Mouse (Mus musculus): Measurements from ENCODE around the gene Plekha7. TPM values are rescaled to one million over a fixed set of nuclear protein-coding genes. Genes with fewer than 3 reads are reported as not detected.

The Plekha7 gene
- polyA plus RNA-seq (2014; fragmentation: Nextera tagmentation; extraction: Ambion mirVana) = 7.0 and 8.6 TPM in 2 replicates

DNA sequence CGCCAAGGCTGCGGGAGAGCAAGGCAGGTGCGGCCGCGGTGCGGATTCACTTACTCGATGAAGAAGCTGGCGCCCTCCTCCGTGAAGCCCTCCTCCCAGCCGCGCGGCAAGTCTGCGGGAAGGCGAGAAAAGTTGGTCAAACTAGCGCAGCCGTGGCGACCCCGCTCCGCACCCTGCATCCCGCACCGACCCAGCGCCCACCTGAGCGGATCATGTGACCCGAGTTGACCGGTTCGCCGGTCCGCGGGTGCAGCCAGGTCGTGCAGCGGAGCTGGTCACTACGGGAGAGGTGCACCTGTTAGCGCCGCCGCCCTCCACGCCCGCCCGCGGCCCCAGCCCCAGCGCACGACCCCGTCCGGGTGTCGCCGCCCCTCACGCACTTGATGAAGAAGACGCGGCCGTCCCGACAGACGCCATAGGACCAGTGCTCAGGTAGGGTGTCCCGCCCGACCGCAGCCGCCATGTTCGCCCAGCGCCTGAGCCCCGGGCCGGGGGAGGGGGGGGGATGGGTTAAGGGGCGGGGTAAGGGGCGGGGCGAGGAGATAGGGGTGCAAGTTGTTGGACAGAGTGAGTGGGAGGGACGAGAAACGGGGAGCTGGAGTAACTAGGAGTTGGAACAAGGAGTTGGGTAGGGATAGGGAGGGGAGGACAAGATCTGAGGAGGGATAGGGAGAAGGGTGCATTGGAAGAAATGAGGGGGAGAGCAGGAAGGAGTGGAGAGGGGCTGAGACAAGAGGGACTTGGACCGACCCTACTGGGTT, at the start of gene Plekha7:
Plekha7 (minus strand) TSS at position 506 of the 761 bp plus-strand sequence.
- H3K36me3 ChIP-seq (ENCODE audit: control insufficient read depth, insufficient read depth, low read length) = no peaks in the 10 kb centered on the region
- peak within 1 kb of the TSS; percentile 45 for H3K9ac ChIP-seq (replicated peaks; ENCODE audit: low read length)
- H3K4me2 ChIP-seq (ENCODE audit: low read length) = peak within 1 kb of the TSS; percentile 100
- 0 out of 2 replicates have a peak within 1 kb of the TSS, but pooled peaks have one; percentile 22 for H3K27ac ChIP-seq (replicated peaks; ENCODE audit: low read depth, low read length)
- H3K4me3 ChIP-seq (replicated peaks; ENCODE audit: low read depth, low read length) = peak within 1 kb of the TSS; percentile 64
- H3K4me1 ChIP-seq (ENCODE audit: control insufficient read depth, insufficient read depth, low read length) = peaks cover 5% of the 10 kb centered on the region; the same call in 1 of the 2 replicates
- no peaks in the 10 kb centered on the region for H3K9me3 ChIP-seq (ENCODE audit: control insufficient read depth, low read length)
- no peaks in the 10 kb centered on the region for H3K27me3 ChIP-seq (ENCODE audit: control insufficient read depth, insufficient read depth, low read length)
- DNase-seq = peak; percentile 68
- under 1% methylated on average over 65 of the region's 65 CpGs for WGBS
- ATAC-seq (ENCODE audit: low FRiP score, low TSS enrichment) = peak; percentile 77

DNA sequence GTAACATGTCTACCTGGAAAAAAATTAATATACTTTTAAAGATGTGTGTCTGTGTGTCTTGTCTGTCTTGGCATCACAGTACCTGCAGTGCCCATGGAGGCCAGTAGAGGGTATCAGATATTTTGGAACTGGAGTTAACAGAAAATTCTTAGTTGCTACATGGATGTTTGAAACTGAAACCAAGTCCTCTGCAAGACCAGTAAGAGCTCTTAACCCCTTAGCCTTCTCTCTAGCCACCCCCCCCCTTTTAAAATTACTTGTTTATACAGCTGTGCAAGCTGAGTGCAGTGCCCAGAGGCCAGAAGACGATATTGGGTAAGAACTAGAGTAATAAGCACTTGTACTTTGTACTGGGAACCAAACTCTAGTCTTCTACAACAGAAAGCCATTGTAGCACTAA, 28.1 kb upstream of the Plekha7 start:
- H3K4me3 ChIP-seq (replicated peaks; ENCODE audit: low read depth, low read length) = no peak overlapping the region
- WGBS = 88% methylated on average over 1 of the region's 1 CpGs
- H3K9me3 ChIP-seq (ENCODE audit: control insufficient read depth, low read length) = no peaks in the 10 kb centered on the region
- H3K27ac ChIP-seq (replicated peaks; ENCODE audit: low read depth, low read length) = no peak overlapping the region
- ATAC-seq (ENCODE audit: low FRiP score, low TSS enrichment) (no peak), DNase-seq (peak; percentile 71)
- H3K4me1 ChIP-seq (ENCODE audit: control insufficient read depth, insufficient read depth, low read length) = peaks cover 12% of the 10 kb centered on the region
- peaks cover 36% of the 10 kb centered on the region for H3K36me3 ChIP-seq (ENCODE audit: control insufficient read depth, insufficient read depth, low read length)
- H3K9ac ChIP-seq (replicated peaks; ENCODE audit: low read length) = no peak overlapping the region
- H3K4me2 ChIP-seq (ENCODE audit: low read length) = no peak overlapping the region
- H3K27me3 ChIP-seq (ENCODE audit: control insufficient read depth, insufficient read depth, low read length) = no peaks in the 10 kb centered on the region

GRCm38 (mm10) chr7:116335133-116335532, 27.0 kb upstream of the Plekha7 start:
- DNase-seq (no peak), ATAC-seq (ENCODE audit: low FRiP score, low TSS enrichment) (no peak)
- Histone ChIP-seq H3K4me1 (ENCODE audit: control insufficient read depth, insufficient read depth, low read length) (peaks cover 12% of the 10 kb centered on the region), H3K27me3 (ENCODE audit: control insufficient read depth, insufficient read depth, low read length) (no peaks in the 10 kb centered on the region), H3K9ac (replicated peaks; ENCODE audit: low read length) (no peak overlapping the region), H3K27ac (replicated peaks; ENCODE audit: low read depth, low read length) (no peak overlapping the region), H3K4me2 (ENCODE audit: low read length) (peak overlapping the region; percentile 60), H3K4me3 (replicated peaks; ENCODE audit: low read depth, low read length) (peak overlapping the region; percentile 82; the same call in 1 of the 2 replicates), H3K36me3 (ENCODE audit: control insufficient read depth, insufficient read depth, low read length) (peaks cover 39% of the 10 kb centered on the region), H3K9me3 (ENCODE audit: control insufficient read depth, low read length) (no peaks in the 10 kb centered on the region)
- WGBS = 84% methylated on average over 6 of the region's 6 CpGs

DNA sequence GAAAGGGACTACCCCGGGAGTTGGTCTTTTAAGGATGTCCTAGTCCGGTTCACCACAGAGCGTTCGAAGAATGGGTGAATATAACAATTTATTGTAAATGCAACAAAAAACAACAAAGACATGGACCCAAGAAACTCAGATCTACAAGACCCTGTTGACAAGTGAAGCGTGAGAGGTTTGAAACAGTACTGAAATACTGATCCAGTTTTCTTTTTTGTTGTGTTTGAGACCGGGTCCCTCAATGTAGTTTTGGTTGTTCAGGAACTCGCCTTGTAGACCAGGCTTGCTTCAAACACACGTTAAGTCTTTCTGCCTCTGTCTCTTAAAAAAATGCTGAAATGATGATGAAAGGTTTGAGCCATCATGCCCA, 26.5 kb upstream of the Plekha7 start:
- Histone ChIP-seq H3K4me3 (replicated peaks; ENCODE audit: low read depth, low read length) (peak overlapping the region; percentile 82), H3K36me3 (ENCODE audit: control insufficient read depth, insufficient read depth, low read length) (peaks cover 40% of the 10 kb centered on the region), H3K4me2 (ENCODE audit: low read length) (peak overlapping the region; percentile 60), H3K4me1 (ENCODE audit: control insufficient read depth, insufficient read depth, low read length) (peaks cover 12% of the 10 kb centered on the region), H3K27me3 (ENCODE audit: control insufficient read depth, insufficient read depth, low read length) (no peaks in the 10 kb centered on the region), H3K9me3 (ENCODE audit: control insufficient read depth, low read length) (no peaks in the 10 kb centered on the region), H3K27ac (replicated peaks; ENCODE audit: low read depth, low read length) (peak overlapping the region; percentile 60), H3K9ac (replicated peaks; ENCODE audit: low read length) (peak overlapping the region; percentile 91)
- ATAC-seq (ENCODE audit: low FRiP score, low TSS enrichment) = no peak
- 29% methylated on average over 8 of the region's 8 CpGs for WGBS
- peak; percentile 39 for DNase-seq

DNA sequence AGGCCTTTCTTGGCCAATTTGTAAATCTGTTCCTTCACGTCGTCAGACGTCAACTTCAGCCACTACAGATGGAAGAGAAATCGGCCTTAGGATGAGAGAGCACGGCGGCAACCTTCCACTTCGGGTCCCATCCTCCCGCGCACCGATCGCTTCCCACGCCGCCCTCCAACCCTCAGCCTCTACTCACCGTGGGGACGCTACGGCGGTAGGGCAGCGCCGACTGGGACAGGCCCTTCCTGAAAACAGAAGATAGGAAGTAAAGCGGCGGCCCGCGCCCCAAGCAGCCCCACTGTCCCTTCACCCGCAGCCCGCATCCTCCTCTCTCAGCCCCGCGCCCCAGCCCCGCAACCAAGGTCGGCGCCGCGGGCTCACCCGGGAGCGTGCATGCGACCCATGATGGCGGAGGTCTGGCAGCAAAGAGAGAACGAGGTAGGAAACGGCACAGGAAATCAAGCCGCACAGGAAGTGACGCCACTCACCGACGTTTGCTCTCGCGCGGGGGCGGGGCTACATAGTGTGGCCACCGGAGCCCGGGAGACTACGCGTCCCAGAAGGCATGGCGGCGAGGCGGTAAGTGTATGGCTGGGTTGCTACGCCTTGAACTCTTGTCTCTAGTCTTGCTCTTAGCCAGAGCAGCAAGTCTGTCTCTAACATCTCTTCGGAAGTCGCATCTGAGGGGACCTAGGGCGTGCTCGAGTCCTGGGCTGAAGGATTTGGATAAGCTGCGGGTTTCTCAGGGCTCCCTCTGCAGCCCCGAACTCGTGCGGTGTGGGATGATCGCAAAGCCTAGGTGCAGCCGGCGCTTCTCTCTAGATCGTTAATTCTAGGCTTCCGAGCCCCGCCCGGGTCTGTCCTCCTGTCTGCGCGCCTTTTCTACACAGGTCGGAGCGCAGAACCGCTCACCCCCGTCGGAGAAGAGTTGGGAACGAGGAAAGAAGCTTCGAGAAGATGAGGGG, 25.8 kb upstream of the Plekha7 start, which contains the start of gene Rps13:
Rps13 (minus strand) TSS at position 483 of the 956 bp plus-strand sequence.
- peak; percentile 99 for DNase-seq
- peak; percentile 100 for ATAC-seq (ENCODE audit: low FRiP score, low TSS enrichment)
- Histone ChIP-seq H3K9me3 (ENCODE audit: control insufficient read depth, low read length) (no peaks in the 10 kb centered on the region), H3K27ac (replicated peaks; ENCODE audit: low read depth, low read length) (peak within 1 kb of the TSS; percentile 86), H3K4me2 (ENCODE audit: low read length) (peak within 1 kb of the TSS; percentile 85), H3K4me1 (ENCODE audit: control insufficient read depth, insufficient read depth, low read length) (peaks cover 12% of the 10 kb centered on the region), H3K27me3 (ENCODE audit: control insufficient read depth, insufficient read depth, low read length) (no peaks in the 10 kb centered on the region), H3K9ac (replicated peaks; ENCODE audit: low read length) (peak within 1 kb of the TSS; percentile 91), H3K4me3 (replicated peaks; ENCODE audit: low read depth, low read length) (peak within 1 kb of the TSS; percentile 82), H3K36me3 (ENCODE audit: control insufficient read depth, insufficient read depth, low read length) (peaks cover 39% of the 10 kb centered on the region)
- under 1% methylated on average over 78 of the region's 78 CpGs for WGBS

DNA sequence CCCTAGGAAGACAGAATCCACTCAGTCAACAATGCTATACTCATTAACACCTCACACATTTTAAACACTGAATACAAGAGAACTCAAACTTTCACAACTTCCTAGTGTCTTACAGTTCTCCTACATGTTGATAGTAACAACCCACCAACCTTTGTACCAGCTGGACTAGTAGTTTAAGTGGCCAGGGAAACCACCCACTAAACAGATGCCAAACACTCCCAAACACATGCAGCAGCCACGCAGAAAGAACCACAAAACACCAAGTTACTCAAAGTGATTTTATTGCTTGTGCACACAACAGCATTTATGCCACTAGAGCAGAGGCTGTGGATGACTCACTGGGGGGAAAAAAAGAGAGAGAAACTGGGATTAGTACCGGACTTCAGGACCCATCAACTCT, 23.1 kb upstream of the Plekha7 start:
- H3K9ac ChIP-seq (replicated peaks; ENCODE audit: low read length) = no peak overlapping the region
- 96% methylated on average over 2 of the region's 2 CpGs for WGBS
- ATAC-seq (ENCODE audit: low FRiP score, low TSS enrichment) (no peak), DNase-seq (no peak)
- no peaks in the 10 kb centered on the region for H3K27me3 ChIP-seq (ENCODE audit: control insufficient read depth, insufficient read depth, low read length)
- no peaks in the 10 kb centered on the region for H3K9me3 ChIP-seq (ENCODE audit: control insufficient read depth, low read length)
- H3K27ac ChIP-seq (replicated peaks; ENCODE audit: low read depth, low read length) = no peak overlapping the region
- H3K4me2 ChIP-seq (ENCODE audit: low read length) = no peak overlapping the region
- peaks cover 45% of the 10 kb centered on the region for H3K36me3 ChIP-seq (ENCODE audit: control insufficient read depth, insufficient read depth, low read length)
- H3K4me3 ChIP-seq (replicated peaks; ENCODE audit: low read depth, low read length) = no peak overlapping the region
- peaks cover 12% of the 10 kb centered on the region for H3K4me1 ChIP-seq (ENCODE audit: control insufficient read depth, insufficient read depth, low read length)

- no peak overlapping the region for H3K27ac ChIP-seq (replicated peaks; ENCODE audit: low read depth, low read length)
- peaks cover 45% of the 10 kb centered on the region for H3K36me3 ChIP-seq (ENCODE audit: control insufficient read depth, insufficient read depth, low read length)
- peaks cover 10% of the 10 kb centered on the region for H3K4me1 ChIP-seq (ENCODE audit: control insufficient read depth, insufficient read depth, low read length)
- no peak overlapping the region for H3K4me3 ChIP-seq (replicated peaks; ENCODE audit: low read depth, low read length)
- no peak overlapping the region for H3K4me2 ChIP-seq (ENCODE audit: low read length)
- no peak overlapping the region for H3K9ac ChIP-seq (replicated peaks; ENCODE audit: low read length)
- 91% methylated on average over 4 of the region's 4 CpGs for WGBS
- no peak for DNase-seq
- no peaks in the 10 kb centered on the region for H3K27me3 ChIP-seq (ENCODE audit: control insufficient read depth, insufficient read depth, low read length)
- ATAC-seq (ENCODE audit: low FRiP score, low TSS enrichment) = no peak
- no peaks in the 10 kb centered on the region for H3K9me3 ChIP-seq (ENCODE audit: control insufficient read depth, low read length)
Observed at GRCm38 (mm10) chr7:116329858-116330257, 21.7 kb upstream of the Plekha7 start.

DNA sequence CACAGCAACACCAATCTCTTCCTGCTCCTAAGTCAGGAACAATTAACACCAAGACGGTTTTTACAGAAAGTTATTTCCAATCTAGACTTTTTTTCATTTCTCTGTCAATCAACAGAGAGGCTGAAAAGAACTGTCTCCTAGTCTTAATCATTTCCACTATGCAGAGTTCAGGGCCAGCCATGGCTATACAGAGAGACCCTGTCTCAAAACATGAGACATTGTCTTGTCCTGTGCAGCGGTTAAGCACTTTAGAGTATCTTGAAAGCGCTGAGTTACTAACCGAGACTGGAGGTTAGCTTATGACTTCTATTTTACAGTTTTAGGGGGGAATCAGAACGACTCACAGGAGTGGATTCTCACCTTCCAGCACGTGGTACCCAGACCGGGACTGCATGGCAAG, 20.6 kb upstream of the Plekha7 start:
- 76% methylated on average over 7 of the region's 7 CpGs for WGBS
- no peaks in the 10 kb centered on the region for H3K27me3 ChIP-seq (ENCODE audit: control insufficient read depth, insufficient read depth, low read length)
- no peaks in the 10 kb centered on the region for H3K9me3 ChIP-seq (ENCODE audit: control insufficient read depth, low read length)
- DNase-seq (no peak), ATAC-seq (ENCODE audit: low FRiP score, low TSS enrichment) (no peak)
- H3K4me1 ChIP-seq (ENCODE audit: control insufficient read depth, insufficient read depth, low read length) = peaks cover 7% of the 10 kb centered on the region
- H3K27ac ChIP-seq (replicated peaks; ENCODE audit: low read depth, low read length) = no peak overlapping the region
- H3K9ac ChIP-seq (replicated peaks; ENCODE audit: low read length) = no peak overlapping the region
- no peak overlapping the region for H3K4me2 ChIP-seq (ENCODE audit: low read length)
- no peak overlapping the region for H3K4me3 ChIP-seq (replicated peaks; ENCODE audit: low read depth, low read length)
- H3K36me3 ChIP-seq (ENCODE audit: control insufficient read depth, insufficient read depth, low read length) = peaks cover 45% of the 10 kb centered on the region
